Mouse (Mus musculus) thymus, postnatal 10 days (tissue): Measurements from ENCODE around the gene Mrpl4.
"Not testable (repeated sequence)": the region's sequence is repeated elsewhere in the genome, so short reads cannot be mapped to it uniquely, and the experiment has no call there.

Source experiments
- DNase-seq, 2 experiments: peaks; one replicate each; pipeline ENCODE4 v3.0.0; 2021; ENCODE audit warnings: low spot score in 2 of 2

The Mrpl4 gene

GRCm38 (mm10) chr9:20986952-20987686 is 15.4 kb upstream of the Mrpl4 start:
- no peak for DNase-seq

- no peak for DNase-seq
Measured at GRCm38 (mm10) chr9:20987953-20988352, 14.6 kb upstream of the Mrpl4 start.

DNA sequence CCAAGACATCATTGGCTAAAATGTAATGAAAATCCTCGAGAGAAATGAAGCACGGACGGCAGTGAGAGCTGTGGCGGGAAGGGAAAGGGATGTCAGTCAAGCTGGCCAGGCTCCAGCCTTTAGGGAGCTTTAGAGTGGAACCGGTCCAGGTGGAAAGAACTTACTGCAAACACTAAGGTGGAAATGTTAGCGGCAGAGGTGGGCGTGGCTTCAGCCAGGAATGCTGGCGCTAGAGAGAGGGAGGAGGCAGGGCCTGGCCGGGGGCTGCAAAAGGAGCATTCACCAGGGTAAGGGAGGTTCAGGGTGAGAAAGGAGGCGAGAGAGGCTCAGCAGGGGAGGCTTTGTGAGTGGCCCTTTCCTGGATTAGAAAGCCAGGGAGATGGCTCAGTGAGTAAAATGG is 11.7 kb upstream of the Mrpl4 start:
- DNase-seq: no peak

- DNase-seq: no peak
Measured at GRCm38 (mm10) chr9:20991587-20991986, 11.0 kb upstream of the Mrpl4 start.

- DNase-seq: no peak
Measured at GRCm38 (mm10) chr9:20993165-20993898, 9.2 kb upstream of the Mrpl4 start.

DNA sequence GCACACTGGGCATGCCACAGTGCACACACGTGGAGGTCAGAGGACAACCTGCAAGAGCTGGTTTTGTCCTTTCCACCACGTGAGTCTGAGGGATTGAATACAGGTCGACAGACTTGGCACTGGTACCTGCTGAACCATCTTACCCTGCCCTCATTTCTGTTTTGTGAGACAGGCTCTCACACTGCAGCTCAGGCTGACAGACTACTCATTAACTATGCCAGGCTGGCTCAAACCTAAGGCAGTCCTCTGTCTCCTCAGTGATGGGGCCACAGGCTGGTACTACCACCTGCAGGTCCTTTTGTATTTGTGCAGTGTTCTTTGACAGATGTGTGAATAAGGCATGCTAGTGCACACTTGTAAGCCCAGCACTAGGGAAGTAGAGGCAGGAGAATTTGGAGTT is 7.5 kb upstream of the Mrpl4 start:
- no peak for DNase-seq

DNA sequence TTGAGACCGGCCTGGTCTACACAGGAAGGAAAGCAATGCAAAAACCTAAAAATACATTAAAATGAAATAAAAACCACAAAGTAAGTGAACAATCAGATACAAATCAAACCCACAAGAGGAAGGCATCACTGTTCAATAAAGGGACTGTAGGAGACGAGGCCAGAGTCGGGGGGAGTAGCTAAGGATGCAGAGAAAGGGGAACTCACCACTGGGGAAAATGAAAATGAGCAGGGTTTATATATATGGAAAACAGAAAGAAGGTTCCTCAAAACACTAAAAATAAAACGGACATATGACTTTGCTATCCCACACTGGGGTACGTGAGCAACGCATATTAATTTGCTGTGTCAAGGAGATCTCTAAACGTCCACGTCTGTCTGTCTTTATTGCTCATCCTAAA is 5.5 kb upstream of the Mrpl4 start:
- DNase-seq: no peak

- not testable (repeated sequence) for DNase-seq
Measured at GRCm38 (mm10) chr9:20998337-20998736, 4.2 kb upstream of the Mrpl4 start.

- no peak for DNase-seq
Measured at GRCm38 (mm10) chr9:21000811-21001210, 1.7 kb upstream of the Mrpl4 start.

- DNase-seq: no peak
Measured at GRCm38 (mm10) chr9:21001651-21002200, 812 bp upstream of the Mrpl4 start.

DNA sequence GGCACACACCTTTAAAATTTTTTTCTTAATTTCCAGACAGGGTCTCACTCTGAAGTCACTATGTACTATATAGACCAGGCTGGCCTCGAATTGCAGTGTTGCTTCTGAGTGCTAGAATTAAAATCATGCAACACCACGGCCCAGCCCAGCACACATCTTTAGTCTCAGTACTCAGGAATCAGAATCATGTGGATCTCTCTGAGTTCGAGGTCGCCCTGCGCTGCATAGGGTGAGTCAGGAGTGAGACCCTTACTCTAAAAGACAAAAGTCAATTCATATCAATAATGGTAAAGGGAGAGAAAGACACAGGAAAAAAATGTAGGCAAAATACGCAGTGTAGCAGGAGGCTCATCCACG is 290 bp upstream of the Mrpl4 start:
- no peak for DNase-seq

DNA sequence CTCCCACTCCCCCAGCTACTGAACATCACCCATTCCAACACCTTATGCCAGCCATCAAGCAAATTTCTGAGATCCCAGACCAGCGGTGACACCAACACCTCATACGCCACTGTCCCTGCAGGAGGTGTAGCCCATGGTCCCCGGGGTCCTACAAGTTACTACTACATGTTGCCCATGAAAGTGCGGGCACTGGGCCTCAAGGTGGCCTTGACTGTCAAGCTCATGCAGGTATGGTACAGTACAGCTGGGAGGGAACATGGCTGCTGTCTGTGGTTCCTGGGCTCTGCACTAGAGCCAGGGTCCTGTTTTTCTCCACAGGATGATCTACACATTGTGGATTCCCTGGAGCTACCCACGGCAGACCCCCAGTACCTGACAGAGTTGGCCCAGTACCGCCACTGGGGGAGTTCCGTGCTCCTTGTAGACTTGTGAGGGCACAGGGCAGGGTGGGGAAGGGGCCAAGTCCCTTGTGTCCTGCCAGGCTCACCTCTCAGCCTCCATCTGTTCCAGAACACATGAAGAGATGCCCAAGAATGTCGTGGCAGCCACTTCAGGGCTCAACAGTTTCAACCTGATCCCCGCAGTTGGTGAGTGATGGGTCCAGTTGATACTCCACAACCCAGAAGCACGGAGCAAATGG is 4.9 kb downstream of the Mrpl4 start:
- DNase-seq: no peak

GRCm38 (mm10) chr9:21008007-21008406 is 5.5 kb downstream of the Mrpl4 start:
- DNase-seq: no peak

GRCm38 (mm10) chr9:21010362-21010761 is 7.8 kb downstream of the Mrpl4 start:
- DNase-seq: no peak

DNA sequence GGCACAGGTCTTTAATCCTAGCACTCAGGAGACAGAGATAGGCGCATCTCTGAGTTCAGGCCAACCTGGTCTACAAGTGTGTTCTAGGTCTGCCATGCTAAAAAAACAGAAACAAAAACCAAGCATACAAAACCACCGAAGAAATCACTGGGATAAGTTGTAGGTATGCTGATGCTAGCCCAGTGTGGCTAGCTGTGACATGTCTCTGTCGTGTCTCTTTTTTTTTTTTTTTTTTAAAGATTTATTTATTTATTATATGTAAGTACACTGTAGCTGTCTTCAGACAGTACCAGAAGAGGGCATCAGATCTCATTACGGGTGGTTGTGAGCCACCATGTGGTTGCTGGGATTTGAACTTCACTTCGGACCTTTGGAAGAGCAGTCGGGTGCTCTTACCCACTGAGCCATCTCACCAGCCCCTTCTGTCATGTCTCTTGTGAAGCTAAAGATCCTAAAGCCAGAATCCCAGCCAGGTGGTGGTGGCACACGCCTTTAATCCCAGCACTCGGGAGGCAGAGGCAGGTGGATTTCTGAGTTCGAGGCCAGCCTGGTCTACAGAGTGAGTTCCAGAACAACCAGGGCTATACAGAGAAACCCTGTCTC is 8.5 kb downstream of the Mrpl4 start:
- not testable (repeated sequence) for DNase-seq

DNA sequence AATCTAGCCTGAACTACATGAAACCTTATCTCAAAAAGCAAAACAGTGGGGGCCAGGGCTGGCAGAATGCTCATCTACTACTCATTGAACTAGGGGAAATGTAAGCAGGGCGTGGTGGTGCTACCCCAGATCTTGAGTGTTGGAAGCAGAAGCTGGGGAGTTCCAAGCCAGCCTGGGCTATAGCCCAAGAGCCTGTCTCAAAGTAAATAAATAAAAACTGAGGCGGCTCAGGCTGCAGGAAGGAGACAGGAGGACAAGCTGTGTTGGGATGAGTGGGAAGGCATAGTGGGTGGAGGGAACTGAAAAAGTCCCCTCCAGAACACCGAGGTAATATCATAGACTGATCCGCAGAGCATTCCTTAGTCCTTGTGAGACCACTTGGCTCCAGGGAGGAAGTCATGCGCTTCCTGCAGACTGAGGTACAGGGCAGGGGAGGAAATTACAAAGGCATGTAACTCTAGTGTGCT is 9.3 kb downstream of the Mrpl4 start:
- DNase-seq: no peak

- no peak for DNase-seq
Measured at GRCm38 (mm10) chr9:21012368-21012767, 9.8 kb downstream of the Mrpl4 start.

- peak; percentile 50 to 58 for DNase-seq
Measured at GRCm38 (mm10) chr9:21014691-21015570, 12.4 kb downstream of the Mrpl4 start.

DNA sequence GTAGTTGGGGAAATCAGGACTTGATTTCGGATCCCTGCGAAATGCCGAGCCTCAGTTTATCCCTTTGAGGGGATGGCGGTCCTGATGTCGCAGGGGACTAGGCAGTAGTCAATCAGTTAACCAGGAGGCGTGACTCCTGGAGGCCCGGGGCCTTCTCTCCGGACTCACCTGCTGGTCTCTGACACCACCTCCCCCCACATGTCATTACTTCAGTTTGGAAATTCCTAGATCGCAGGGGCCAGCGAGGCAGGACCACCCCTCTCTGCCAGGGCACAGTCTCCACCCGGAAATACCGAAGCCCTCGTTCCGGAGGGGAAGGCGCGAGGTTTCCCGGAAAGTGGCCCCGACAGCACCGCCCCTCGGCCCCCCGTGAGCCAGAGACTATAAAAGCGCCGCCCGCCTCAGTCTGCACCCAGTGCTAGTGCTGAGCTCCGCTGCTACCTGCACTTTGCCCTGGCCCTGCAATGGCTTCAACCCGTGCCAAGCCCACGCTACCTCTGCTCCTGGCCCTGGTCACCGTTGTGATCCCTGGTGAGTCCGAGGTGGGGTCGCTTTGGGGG is 13.1 kb downstream of the Mrpl4 start, which contains the start of gene Icam1:
Gene Icam1, plus strand, starts transcription at position 415 of the 560 bp plus-strand sequence.
- peak; percentile 77 to 82 for DNase-seq

DNA sequence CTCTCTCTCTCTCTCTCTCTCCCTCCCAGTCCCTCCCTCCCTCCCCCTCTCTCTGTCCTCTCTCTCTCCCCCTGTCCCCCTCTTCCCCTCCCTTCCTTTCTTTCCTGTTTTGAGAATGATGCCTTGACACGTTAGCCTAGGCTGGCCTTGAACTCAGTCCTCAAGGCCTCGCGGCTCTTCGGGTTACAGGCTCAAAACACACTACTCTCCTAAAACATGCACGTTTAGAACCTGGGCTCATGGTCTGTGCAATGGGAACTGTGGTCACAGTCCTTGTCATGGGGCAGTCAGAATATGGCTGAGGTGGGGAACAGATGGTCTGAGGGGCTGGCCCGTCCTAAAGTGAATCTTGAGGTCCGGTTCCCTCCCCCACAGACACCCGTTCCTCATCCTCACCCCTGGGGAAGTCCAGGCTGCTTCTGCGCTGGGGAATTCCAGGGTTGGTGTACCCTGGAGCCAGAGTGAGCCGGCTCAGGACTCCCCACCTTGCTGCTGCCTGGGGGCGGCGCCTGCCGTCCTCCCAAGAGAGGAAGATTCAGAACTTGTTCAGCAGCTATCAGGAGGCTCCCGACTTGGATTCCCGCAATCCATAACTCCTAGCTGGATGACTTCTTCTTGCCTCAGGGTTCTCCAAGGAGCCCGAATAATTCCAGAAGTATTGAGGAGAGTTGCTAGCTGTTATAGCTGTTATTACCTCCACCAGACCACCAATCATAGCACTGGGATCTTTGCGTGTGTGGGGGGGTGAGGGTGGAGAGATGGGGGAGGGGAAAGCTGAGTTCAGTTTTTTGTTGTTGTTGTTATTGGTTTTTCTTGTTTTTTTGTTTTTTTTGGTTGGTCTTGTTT is 14.0 kb downstream of the Mrpl4 start:
- DNase-seq: no peak
